Comparison of ENCODE assay signal across 8 mouse cellular contexts in genomic region chr5:38479545-38479907, GRCm38 (mm10). TPM values are rescaled to one million over a fixed set of nuclear protein-coding genes. Genes with fewer than 3 reads are reported as not detected.
A peak's percentile ranks its signal among the peaks of the same experiment; 100 is the strongest.
DNase-seq lines count a peak whose midpoint lies in the region; ATAC-seq and TF ChIP-seq lines count a peak whose summit lies in the region.
"Not testable (repeated sequence)": the region's sequence is repeated elsewhere in the genome, so short reads cannot be mapped to it uniquely, and the experiment has no call there.

No protein-coding gene starts in this region.

- ATAC-seq in common myeloid progenitor, adult 5-6 weeks (replicated peaks; ENCODE audit: low read depth, poor library complexity, severe bottlenecking): peak; percentile 5; the same call in 1 of the 2 replicates
- ATAC-seq in frontal cortex, adult (ENCODE audit: low TSS enrichment): peak; percentile 25; the same call in 1 of the 2 replicates
- peak; percentile 37 for ATAC-seq in kidney, embryonic 15.5 days (replicated peaks; ENCODE audit: low FRiP score)
- ATAC-seq in liver, embryonic 14.5 days (ENCODE audit: insufficient read depth): peak; percentile 51; the same call in 1 of the 2 replicates
- ATAC-seq in midbrain, embryonic 13.5 days: not testable (repeated sequence)

- not testable (repeated sequence) for TF ChIP-seq EP300 in liver, embryonic 14.5 days (IDR thresholded peaks at IDR 0.05; ENCODE audit: low read depth)

- not testable (repeated sequence) for H3K36me3 ChIP-seq in hindbrain, embryonic 10.5 days; kidney, embryonic 15.5 days; liver, embryonic 14.5 days (replicated peaks; ENCODE audit: control insufficient read depth, insufficient read depth, low read depth); midbrain, embryonic 13.5 days
- peaks cover 15% of the 10 kb centered on the region for H3K36me3 ChIP-seq in small intestine, adult 2 months (ENCODE audit: control insufficient read depth, insufficient read depth, low read length)

- peak overlapping the region; percentile 84 for H3K27ac ChIP-seq in hindbrain, embryonic 10.5 days
- peak overlapping the region; percentile 85 for H3K27ac ChIP-seq in kidney, embryonic 15.5 days
- H3K27ac ChIP-seq in liver, embryonic 14.5 days: peak overlapping the region; percentile 71
- H3K27ac ChIP-seq in midbrain, embryonic 13.5 days: not testable (repeated sequence)
- peak overlapping the region; percentile 96 for H3K27ac ChIP-seq in small intestine, adult 2 months (ENCODE audit: insufficient read depth, low read depth, low read length)

- TF ChIP-seq CTCF in liver, embryonic 14.5 days (IDR thresholded peaks at IDR 0.05; ENCODE audit: low read depth); small intestine, adult 2 months (IDR thresholded peaks at IDR 0.05; ENCODE audit: extremely low read depth, insufficient read length, insufficient replicate concordance, low read depth, low read length): not testable (repeated sequence)

- TF ChIP-seq POLR2A in small intestine, adult 2 months (IDR thresholded peaks at IDR 0.05; ENCODE audit: low read depth, low read length): not testable (repeated sequence)

- H3K4me3 ChIP-seq in hindbrain, embryonic 10.5 days: peak overlapping the region; percentile 43
- peak overlapping the region; percentile 36 for H3K4me3 ChIP-seq in kidney, embryonic 15.5 days (replicated peaks)
- peak overlapping the region; percentile 63 to 64 for H3K4me3 ChIP-seq in liver, embryonic 14.5 days (ENCODE audit: insufficient read depth in 1 of 2, low read depth in 2 of 2, low read length in 2 of 2)
- H3K4me3 ChIP-seq in midbrain, embryonic 13.5 days (replicated peaks): not testable (repeated sequence)
- peak overlapping the region; percentile 72 for H3K4me3 ChIP-seq in small intestine, adult 2 months (ENCODE audit: low read depth, low read length)

- H3K4me1 ChIP-seq in hindbrain, embryonic 10.5 days (replicated peaks): peaks cover 32% of the 10 kb centered on the region
- H3K4me1 ChIP-seq in kidney, embryonic 15.5 days: peaks cover 37% of the 10 kb centered on the region
- H3K4me1 ChIP-seq in liver, embryonic 14.5 days (replicated peaks; ENCODE audit: control insufficient read depth in 2 of 2, insufficient read depth in 2 of 2, low read length in 1 of 2): peaks cover 17 to 28% of the 10 kb centered on the region in 2 experiments
- H3K4me1 ChIP-seq in midbrain, embryonic 13.5 days (replicated peaks): peaks cover 14% of the 10 kb centered on the region
- peaks cover 21% of the 10 kb centered on the region for H3K4me1 ChIP-seq in small intestine, adult 2 months (ENCODE audit: control insufficient read depth, insufficient read depth, insufficient read length, low read length)

- H3K27me3 ChIP-seq in hindbrain, embryonic 10.5 days (ENCODE audit: insufficient read depth, poor library complexity, severe bottlenecking): peaks cover 21% of the 10 kb centered on the region
- H3K27me3 ChIP-seq in kidney, embryonic 15.5 days; liver, embryonic 14.5 days (ENCODE audit: control insufficient read depth, insufficient read depth, low read length); midbrain, embryonic 13.5 days; small intestine, adult 2 months (ENCODE audit: control insufficient read depth, insufficient read depth, low read length): not testable (repeated sequence)

- peak; percentile 35 for DNase-seq in NIH3T3 (ENCODE audit: low read depth)
- DNase-seq in hindbrain, embryonic 10.5 days (ENCODE audit: low spot score); liver, embryonic 14.5 days (ENCODE audit: low read depth in 3 of 3, low spot score in 3 of 3): not testable (repeated sequence)

- not testable (repeated sequence) for H3K9ac ChIP-seq in kidney, embryonic 15.5 days; midbrain, embryonic 13.5 days (replicated peaks)
- H3K9ac ChIP-seq in liver, embryonic 14.5 days (replicated peaks): peak overlapping the region; percentile 79

- peak overlapping the region; percentile 57 for H3K4me2 ChIP-seq in kidney, embryonic 15.5 days
- H3K4me2 ChIP-seq in liver, embryonic 14.5 days (ENCODE audit: low read depth): peak overlapping the region; percentile 96
- peak overlapping the region; percentile 47 for H3K4me2 ChIP-seq in midbrain, embryonic 13.5 days (replicated peaks)

- H3K9me3 ChIP-seq in hindbrain, embryonic 10.5 days; kidney, embryonic 15.5 days (replicated peaks); liver, embryonic 14.5 days (ENCODE audit: control insufficient read depth, low read length); midbrain, embryonic 13.5 days: not testable (repeated sequence)

RNA-seq across cellular contexts. Expression of gene Slc2a9, which starts 23.4 kb away (rescaled TPM):
- total RNA-seq in common myeloid progenitor, adult 5-6 weeks (2017): 4.4 and 4.9 TPM in 2 replicates
- 0.11 and 0.44 TPM in 2 replicates for polyA plus RNA-seq in hindbrain, embryonic 10.5 days (2016; fragmentation: Nextera tagmentation; extraction: Ambion mirVana)
- 1.4 and 1.6 TPM in 2 replicates for polyA plus RNA-seq in kidney, embryonic 15.5 days (2015; fragmentation: Nextera tagmentation; extraction: Ambion mirVana)
- polyA plus RNA-seq in liver, embryonic 14.5 days (2012; rRNA removed): 1.1 and 1.6 TPM in 2 replicates
- polyA plus RNA-seq in liver, embryonic 14.5 days (2014; fragmentation: Nextera tagmentation; extraction: Ambion mirVana): 1.8 and 1.9 TPM in 2 replicates
- polyA plus RNA-seq in midbrain, embryonic 13.5 days (2015; fragmentation: Nextera tagmentation; extraction: Ambion mirVana): 0.11 and 0.43 TPM in 2 replicates
- 5.4 and 17.3 TPM in 2 replicates for polyA plus RNA-seq in small intestine, adult 2 months (2012; rRNA removed)
